Mouse (Mus musculus): Measurements from ENCODE around the gene Tdgf1.

GRCm38 (mm10) chr9:110982351-110982750 lies 36.4 kb upstream of the Tdgf1 start:
- no peak for TF ChIP-seq CTCF (IDR thresholded peaks at IDR 0.05 in 2 of 3, conservative IDR thresholded peaks at IDR 0.05 in 1 of 3; ENCODE audit: control insufficient read depth in 1 of 3, insufficient read depth in 1 of 3, low read depth in 2 of 3, low read length in 3 of 3, poor library complexity in 1 of 3, severe bottlenecking in 1 of 3)
- TF ChIP-seq JUND (IDR thresholded peaks at IDR 0.05; ENCODE audit: low read depth, low read length) = no peak
- TF ChIP-seq KAT2A (conservative IDR thresholded peaks at IDR 0.05; ENCODE audit: low read depth, low read length) = no peak
- TF ChIP-seq RCOR1 (IDR thresholded peaks at IDR 0.05; ENCODE audit: low read depth, low read length) = no peak
- no peak for TF ChIP-seq SMC3 (IDR thresholded peaks at IDR 0.05; ENCODE audit: low read depth, low read length)
- no peak for TF ChIP-seq POLR2A (IDR thresholded peaks at IDR 0.05; ENCODE audit: control insufficient read depth in 1 of 2, insufficient read depth in 1 of 2, low read depth in 1 of 2, low read length in 2 of 2, poor library complexity in 1 of 2)
- TF ChIP-seq EP300 (IDR thresholded peaks at IDR 0.05; ENCODE audit: low read depth in 1 of 2, low read length in 2 of 2) = no peak

Data from MEL (cell line).